Mouse (Mus musculus) cerebellum, postnatal 25 days (tissue): Measurements from ENCODE around the gene Dnase1l3.

Experiments
- DNase-seq, 2 experiments: peaks; one replicate each; pipeline ENCODE4 v3.0.0; 2021; ENCODE audit warnings: mixed read lengths in 2 of 2

Gene Dnase1l3

GRCm38 (mm10) chr14:7994271-7994767 is at the start of gene Dnase1l3:
Gene Dnase1l3 (minus strand): TSS chr14:7994573.
- DNase-seq = peak in 1 of 2 experiments; percentile 30

GRCm38 (mm10) chr14:8042577-8042976 is 48.2 kb upstream of the Dnase1l3 start:
- DNase-seq = no peak

GRCm38 (mm10) chr14:8042120-8042519 is 47.7 kb upstream of the Dnase1l3 start:
- DNase-seq = no peak

- DNase-seq = no peak
Measured at GRCm38 (mm10) chr14:8040911-8041678, 46.7 kb upstream of the Dnase1l3 start.

- no peak for DNase-seq
Measured at GRCm38 (mm10) chr14:8040179-8040578, 45.8 kb upstream of the Dnase1l3 start.

- peak; percentile 67 to 79 for DNase-seq
Measured at GRCm38 (mm10) chr14:8038791-8039448, 44.5 kb upstream of the Dnase1l3 start.

GRCm38 (mm10) chr14:8038150-8038549 is 43.8 kb upstream of the Dnase1l3 start:
- DNase-seq = no peak

- no peak for DNase-seq
Measured at GRCm38 (mm10) chr14:8036406-8036805, 42.0 kb upstream of the Dnase1l3 start.

- no peak for DNase-seq
Measured at GRCm38 (mm10) chr14:8035951-8036350, 41.6 kb upstream of the Dnase1l3 start.

- DNase-seq = no peak
Measured at GRCm38 (mm10) chr14:8034561-8034960, 40.2 kb upstream of the Dnase1l3 start.

GRCm38 (mm10) chr14:8032087-8032944 is 37.9 kb upstream of the Dnase1l3 start:
- DNase-seq = peak; percentile 60 to 66

GRCm38 (mm10) chr14:8030535-8030934 is 36.2 kb upstream of the Dnase1l3 start:
- peak; percentile 34 to 39 for DNase-seq

GRCm38 (mm10) chr14:8029752-8030151 is 35.4 kb upstream of the Dnase1l3 start:
- DNase-seq = no peak

GRCm38 (mm10) chr14:8028086-8028485 is 33.7 kb upstream of the Dnase1l3 start:
- DNase-seq = no peak

GRCm38 (mm10) chr14:8026769-8027531 is 32.6 kb upstream of the Dnase1l3 start:
- peak in 1 of 2 experiments; percentile 38 for DNase-seq

- DNase-seq = no peak
Measured at GRCm38 (mm10) chr14:8024936-8025335, 30.6 kb upstream of the Dnase1l3 start.

GRCm38 (mm10) chr14:8024469-8024868 is 30.1 kb upstream of the Dnase1l3 start:
- DNase-seq = no peak

- no peak for DNase-seq
Measured at GRCm38 (mm10) chr14:8020546-8020945, 26.2 kb upstream of the Dnase1l3 start.

- DNase-seq = no peak
Measured at GRCm38 (mm10) chr14:8020011-8020410, 25.6 kb upstream of the Dnase1l3 start.

- DNase-seq = no peak
Measured at GRCm38 (mm10) chr14:8016951-8017350, 22.6 kb upstream of the Dnase1l3 start.

GRCm38 (mm10) chr14:8016276-8016675 is 21.9 kb upstream of the Dnase1l3 start:
- no peak for DNase-seq

GRCm38 (mm10) chr14:8015756-8016155 is 21.4 kb upstream of the Dnase1l3 start:
- no peak for DNase-seq
